Mouse (Mus musculus): ENCODE measurements around the gene Mymx.

- TF ChIP-seq USF1 (IDR thresholded peaks at IDR 0.05; ENCODE audit: low read depth): no peak
- no peak for TF ChIP-seq POLR2A (IDR thresholded peaks at IDR 0.05; ENCODE audit: insufficient read length, low read depth)
- no peak for TF ChIP-seq MYOG (IDR thresholded peaks at IDR 0.05; ENCODE audit: control insufficient read depth in 1 of 3, insufficient read depth in 1 of 3, insufficient read length in 2 of 3, low read depth in 2 of 3)
- no peak for TF ChIP-seq TCF12 (IDR thresholded peaks at IDR 0.05; ENCODE audit: insufficient read depth, poor library complexity, severe bottlenecking)
- TF ChIP-seq MAX (IDR thresholded peaks at IDR 0.05; ENCODE audit: low read depth): no peak
- no peak for TF ChIP-seq REST (IDR thresholded peaks at IDR 0.05; ENCODE audit: insufficient read depth, insufficient read length)
- TF ChIP-seq TCF3 (IDR thresholded peaks at IDR 0.05; ENCODE audit: insufficient read length, low read depth): no peak
Measured at GRCm38 (mm10) chr17:45608396-45608795, 6.5 kb upstream of the Mymx start.
